Mouse (Mus musculus) ES-Bruce4 (cell line): ENCODE data around the gene Scube3.

ENCODE experiments used
- CTCF ChIP-seq: IDR thresholded peaks from one replicate; pipeline ENCODE4 v1.8.1; 2011; ENCODE audit warnings: low read depth, low read length
- POLR2A ChIP-seq: IDR thresholded peaks from one replicate; pipeline ENCODE4 v1.8.1; 2011; ENCODE audit warnings: low read length; ENCODE audit not compliant: insufficient read depth

DNA sequence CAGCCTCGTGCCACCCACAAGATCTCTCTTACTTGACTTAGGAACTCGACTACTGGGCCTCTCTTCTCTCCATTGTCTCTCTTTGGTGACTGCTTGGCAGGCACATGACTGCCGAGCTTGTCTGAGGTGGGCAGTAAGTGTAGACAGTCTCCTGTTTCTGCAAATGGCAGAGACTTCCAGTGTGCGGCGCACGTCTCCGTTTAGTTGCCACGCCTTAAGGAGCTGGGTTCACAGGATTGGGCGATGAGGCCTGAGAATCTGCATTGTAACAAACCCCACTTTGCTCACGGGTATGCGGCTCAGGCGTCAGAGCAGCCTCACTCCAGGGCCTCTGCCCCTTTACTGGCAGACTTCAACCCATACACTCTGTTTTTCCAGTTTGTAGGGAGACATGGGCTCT, 8.5 kb downstream of the Scube3 start:
- TF ChIP-seq POLR2A (no peak), CTCF (peak; percentile 13)
